Mouse (Mus musculus): ENCODE results near the gene Kcnh7. TPM values are rescaled to one million over a fixed set of nuclear protein-coding genes. Genes with fewer than 3 reads are reported as not detected.

The Kcnh7 gene
- polyA plus RNA-seq, 1 experiment = 7.5 TPM

GRCm38 (mm10) chr2:63099676-63100075 is 84.4 kb downstream of the Kcnh7 start:
- no peak for DNase-seq (ENCODE audit: low read depth)
- TF ChIP-seq POLR2A (IDR thresholded peaks at IDR 0.05; ENCODE audit: borderline replicate concordance, extremely low read depth, insufficient read depth, insufficient read length, poor library complexity, severe bottlenecking) = no peak
- no peak for TF ChIP-seq CTCF (IDR thresholded peaks at IDR 0.05; ENCODE audit: borderline replicate concordance, extremely low read depth, insufficient read depth, insufficient read length)

GRCm38 (mm10) chr2:63091775-63092174 is 92.3 kb downstream of the Kcnh7 start:
- peak; percentile 63 for DNase-seq (ENCODE audit: low read depth)
- no peak for TF ChIP-seq CTCF (IDR thresholded peaks at IDR 0.05; ENCODE audit: borderline replicate concordance, extremely low read depth, insufficient read depth, insufficient read length)
- no peak for TF ChIP-seq POLR2A (IDR thresholded peaks at IDR 0.05; ENCODE audit: borderline replicate concordance, extremely low read depth, insufficient read depth, insufficient read length, poor library complexity, severe bottlenecking)

- TF ChIP-seq POLR2A (IDR thresholded peaks at IDR 0.05; ENCODE audit: borderline replicate concordance, extremely low read depth, insufficient read depth, insufficient read length, poor library complexity, severe bottlenecking) (no peak), CTCF (IDR thresholded peaks at IDR 0.05; ENCODE audit: borderline replicate concordance, extremely low read depth, insufficient read depth, insufficient read length) (no peak)
Observed at GRCm38 (mm10) chr2:63090447-63090846, 93.6 kb downstream of the Kcnh7 start.

GRCm38 (mm10) chr2:63058386-63058785 is 125.7 kb downstream of the Kcnh7 start:
- no peak for DNase-seq (ENCODE audit: low read depth)
- TF ChIP-seq CTCF (IDR thresholded peaks at IDR 0.05; ENCODE audit: borderline replicate concordance, extremely low read depth, insufficient read depth, insufficient read length) (no peak), POLR2A (IDR thresholded peaks at IDR 0.05; ENCODE audit: borderline replicate concordance, extremely low read depth, insufficient read depth, insufficient read length, poor library complexity, severe bottlenecking) (no peak)

More at GRCm38 (mm10) chr2:63090447-63090846, 93.6 kb downstream of the Kcnh7 start:
- no peak for DNase-seq (ENCODE audit: low read depth)

- DNase-seq (ENCODE audit: low read depth) = no peak
- TF ChIP-seq CTCF (IDR thresholded peaks at IDR 0.05; ENCODE audit: borderline replicate concordance, extremely low read depth, insufficient read depth, insufficient read length) = no peak
- no peak for TF ChIP-seq POLR2A (IDR thresholded peaks at IDR 0.05; ENCODE audit: borderline replicate concordance, extremely low read depth, insufficient read depth, insufficient read length, poor library complexity, severe bottlenecking)
Observed at GRCm38 (mm10) chr2:63049884-63050283, 134.2 kb downstream of the Kcnh7 start.

GRCm38 (mm10) chr2:63039718-63040117 is 144.4 kb downstream of the Kcnh7 start:
- TF ChIP-seq POLR2A (IDR thresholded peaks at IDR 0.05; ENCODE audit: borderline replicate concordance, extremely low read depth, insufficient read depth, insufficient read length, poor library complexity, severe bottlenecking) (no peak), CTCF (IDR thresholded peaks at IDR 0.05; ENCODE audit: borderline replicate concordance, extremely low read depth, insufficient read depth, insufficient read length) (no peak)
- no peak for DNase-seq (ENCODE audit: low read depth)

- TF ChIP-seq POLR2A (IDR thresholded peaks at IDR 0.05; ENCODE audit: borderline replicate concordance, extremely low read depth, insufficient read depth, insufficient read length, poor library complexity, severe bottlenecking) = no peak
- no peak for TF ChIP-seq CTCF (IDR thresholded peaks at IDR 0.05; ENCODE audit: borderline replicate concordance, extremely low read depth, insufficient read depth, insufficient read length)
- DNase-seq (ENCODE audit: low read depth) = no peak
Observed at GRCm38 (mm10) chr2:63014909-63015308, 169.2 kb downstream of the Kcnh7 start.

- DNase-seq (ENCODE audit: low read depth) = no peak
- TF ChIP-seq POLR2A (IDR thresholded peaks at IDR 0.05; ENCODE audit: borderline replicate concordance, extremely low read depth, insufficient read depth, insufficient read length, poor library complexity, severe bottlenecking) (no peak), CTCF (IDR thresholded peaks at IDR 0.05; ENCODE audit: borderline replicate concordance, extremely low read depth, insufficient read depth, insufficient read length) (no peak)
Observed at GRCm38 (mm10) chr2:63009141-63009540, 174.9 kb downstream of the Kcnh7 start.

- TF ChIP-seq CTCF (IDR thresholded peaks at IDR 0.05; ENCODE audit: borderline replicate concordance, extremely low read depth, insufficient read depth, insufficient read length) (no peak), POLR2A (IDR thresholded peaks at IDR 0.05; ENCODE audit: borderline replicate concordance, extremely low read depth, insufficient read depth, insufficient read length, poor library complexity, severe bottlenecking) (no peak)
Observed at GRCm38 (mm10) chr2:63002784-63003183, 181.3 kb downstream of the Kcnh7 start.

GRCm38 (mm10) chr2:62997692-62998091 is 186.4 kb downstream of the Kcnh7 start:
- no peak for TF ChIP-seq CTCF (IDR thresholded peaks at IDR 0.05; ENCODE audit: borderline replicate concordance, extremely low read depth, insufficient read depth, insufficient read length)
- no peak for TF ChIP-seq POLR2A (IDR thresholded peaks at IDR 0.05; ENCODE audit: borderline replicate concordance, extremely low read depth, insufficient read depth, insufficient read length, poor library complexity, severe bottlenecking)
- peak; percentile 48 for DNase-seq (ENCODE audit: low read depth)

More at GRCm38 (mm10) chr2:63002784-63003183, 181.3 kb downstream of the Kcnh7 start:
- DNase-seq (ENCODE audit: low read depth) = peak; percentile 13

GRCm38 (mm10) chr2:62988616-62989015 is 195.5 kb downstream of the Kcnh7 start:
- DNase-seq (ENCODE audit: low read depth) = peak; percentile 70
- TF ChIP-seq POLR2A (IDR thresholded peaks at IDR 0.05; ENCODE audit: borderline replicate concordance, extremely low read depth, insufficient read depth, insufficient read length, poor library complexity, severe bottlenecking) = no peak
- TF ChIP-seq CTCF (IDR thresholded peaks at IDR 0.05; ENCODE audit: borderline replicate concordance, extremely low read depth, insufficient read depth, insufficient read length) = no peak

- TF ChIP-seq CTCF (IDR thresholded peaks at IDR 0.05; ENCODE audit: borderline replicate concordance, extremely low read depth, insufficient read depth, insufficient read length) (no peak), POLR2A (IDR thresholded peaks at IDR 0.05; ENCODE audit: borderline replicate concordance, extremely low read depth, insufficient read depth, insufficient read length, poor library complexity, severe bottlenecking) (no peak)
- DNase-seq (ENCODE audit: low read depth) = no peak
Observed at GRCm38 (mm10) chr2:62983936-62984335, 200.2 kb downstream of the Kcnh7 start.

Data from brain, embryonic 14.5 days (tissue).